Mouse (Mus musculus) E14TG2a.4 (cell line): ENCODE results near the gene Sema7a.

ENCODE experiments used
- CTCF ChIP-seq: conservative IDR thresholded peaks from 2 replicates; pipeline ENCODE4 v1.5.1; 2014; ENCODE audit warnings: low read length
- NANOG ChIP-seq: IDR thresholded peaks from 2 replicates; pipeline ENCODE4 v1.6.1; 2014; ENCODE audit warnings: borderline replicate concordance, low read length, mixed read lengths
- POU5F1 ChIP-seq: IDR thresholded peaks from 2 replicates; pipeline ENCODE4 v1.6.1; 2014; ENCODE audit warnings: low read length, borderline replicate concordance

DNA sequence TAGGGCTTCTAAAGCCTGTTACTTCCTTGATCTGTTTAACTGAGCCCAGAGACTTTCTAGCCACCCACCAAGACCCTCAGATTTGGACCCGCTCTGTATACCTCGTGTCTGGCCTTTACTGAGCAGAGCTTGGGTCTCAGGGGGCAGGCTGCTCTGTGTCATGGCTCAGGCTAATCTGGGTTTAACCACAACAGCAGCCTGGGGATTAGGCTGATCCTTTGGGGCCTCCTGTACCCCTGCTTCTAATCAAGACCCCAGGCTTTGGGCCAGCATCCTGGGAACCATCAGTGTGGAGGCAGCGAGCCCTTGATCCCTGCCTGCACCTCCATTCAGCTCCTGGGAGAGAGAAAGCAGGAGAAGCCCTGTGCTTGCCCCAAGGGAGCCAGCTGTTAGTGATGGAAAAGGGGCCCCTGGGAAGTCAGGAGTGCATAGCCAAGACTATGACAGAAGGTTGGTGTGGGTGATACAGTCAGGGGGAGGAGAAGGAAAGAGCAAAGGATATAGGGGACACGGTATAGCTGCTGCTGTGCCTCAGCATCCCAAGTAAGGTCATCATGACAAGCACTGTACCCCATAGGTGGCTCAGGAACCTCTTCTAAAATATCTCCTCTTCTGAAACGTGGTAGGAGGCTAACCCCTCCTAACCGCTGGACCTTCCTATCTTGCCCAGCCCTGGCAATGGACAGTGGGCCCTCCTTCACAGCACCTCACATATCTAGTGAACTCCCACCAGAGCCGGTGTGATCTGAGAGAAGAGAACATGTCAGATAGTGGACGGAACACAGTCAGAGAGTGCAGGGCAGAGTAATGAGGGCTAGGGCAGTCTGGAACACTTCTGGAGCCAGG, 6.1 kb downstream of the Sema7a start:
- TF ChIP-seq CTCF, result no peak
- no peak for TF ChIP-seq NANOG
- no peak for TF ChIP-seq POU5F1
